Mouse (Mus musculus) lung, adult 2 months (tissue): Measurements from ENCODE around the gene Kdm3a. TPM values are rescaled to one million over a fixed set of nuclear protein-coding genes. Genes with fewer than 3 reads are reported as not detected.

Experiments used
- DNase-seq: peaks from one replicate; pipeline ENCODE4 v3.0.0; 2022
- H3K4me1 ChIP-seq: fragments of 200-500 bp; 2 replicates; pipeline ENCODE4 v1.6.1; 2011; ENCODE audit warnings: low read length; ENCODE audit not compliant: control insufficient read depth, insufficient read depth
- H3K4me3 ChIP-seq: fragments of 200-500 bp; replicated peaks from 2 replicates; pipeline ENCODE3; 2011; ENCODE audit warnings: low read depth, mild to moderate bottlenecking, control low read depth, low read length; ENCODE audit errors: extremely low read depth
- CTCF ChIP-seq: fragments of 200-500 bp; IDR thresholded peaks from 2 replicates; pipeline ENCODE4 v1.5.1; 2011; ENCODE audit warnings: mild to moderate bottlenecking, low read length, control low read depth; ENCODE audit not compliant: insufficient read depth
- POLR2A ChIP-seq: fragments of 200-500 bp; IDR thresholded peaks from 2 replicates; pipeline ENCODE4 v1.6.1; 2011; ENCODE audit warnings: low read depth, mild to moderate bottlenecking, control low read depth, low read length, borderline replicate concordance; ENCODE audit errors: extremely low read depth
- WGBS: fragments of 180-500 bp; shearing (Covaris S2); methylation state at CpG from one replicate; pipeline ENCODE4 v1.1.7; 2018; 5-methylcytosine and 5-hydroxymethylcytosine counted together
- polyA plus RNA-seq: library from polyadenylated mRNA; depleted of rRNA; stranded (reverse); fragments of >200 nt; gene quantifications from 2 replicates; pipeline ENCODE4 v1.2.3, GENCODE M21; 2012; rRNA removed

Gene Kdm3a
- polyA plus RNA-seq, 1 experiment, result 16.5 TPM

DNA sequence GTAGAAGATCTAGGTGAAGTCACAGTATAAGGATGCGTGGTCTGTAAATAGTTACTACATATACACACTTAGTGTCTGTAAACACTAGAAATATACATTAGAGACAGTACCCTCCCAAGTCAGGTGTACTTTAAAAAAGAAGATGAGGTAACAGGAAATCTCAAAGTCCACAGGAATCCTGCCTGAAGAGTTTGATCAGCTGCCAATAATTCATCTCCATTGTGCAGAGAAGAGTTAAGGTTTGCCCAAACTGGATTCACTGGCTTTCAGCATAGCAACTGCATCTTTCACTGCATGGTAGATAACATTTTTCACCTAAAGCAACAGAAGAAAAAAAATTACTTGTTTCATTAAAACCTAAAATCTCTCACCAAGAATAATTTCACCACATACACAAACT is 43.4 kb downstream of the Kdm3a start:
- H3K4me3 ChIP-seq, result no peak overlapping the region
- DNase-seq, result no peak
- 82% methylated on average over 1 of the region's 1 CpGs for WGBS

DNA sequence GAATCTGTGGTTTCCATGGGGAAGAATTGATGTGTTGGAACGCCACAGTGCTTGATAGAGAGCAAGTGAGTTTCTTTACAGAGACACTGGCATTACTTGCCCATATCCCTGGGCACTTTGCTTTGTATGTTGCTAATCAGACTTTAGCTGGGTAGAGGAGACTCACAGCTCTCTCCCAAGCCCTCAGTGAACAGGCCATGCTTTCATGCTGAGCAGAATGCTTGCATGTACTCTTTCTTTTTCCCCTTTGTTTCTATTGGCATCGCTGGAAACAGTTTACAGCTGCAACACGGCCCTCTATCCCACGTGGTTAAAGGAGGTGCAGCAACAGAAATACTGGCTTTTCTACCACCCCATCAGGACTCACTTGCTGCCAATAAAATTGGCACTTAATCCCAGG is 49.6 kb downstream of the Kdm3a start:
- H3K4me1 ChIP-seq, result no peaks in the 10 kb centered on the region
- no peak for DNase-seq
- WGBS, result 74% methylated on average over 4 of the region's 4 CpGs
- TF ChIP-seq POLR2A (no peak), CTCF (no peak)
- no peak overlapping the region for H3K4me3 ChIP-seq

More for the DNA sequence above, 43.4 kb downstream of the Kdm3a start:
- TF ChIP-seq CTCF (no peak), POLR2A (no peak)
- no peaks in the 10 kb centered on the region for H3K4me1 ChIP-seq

DNA sequence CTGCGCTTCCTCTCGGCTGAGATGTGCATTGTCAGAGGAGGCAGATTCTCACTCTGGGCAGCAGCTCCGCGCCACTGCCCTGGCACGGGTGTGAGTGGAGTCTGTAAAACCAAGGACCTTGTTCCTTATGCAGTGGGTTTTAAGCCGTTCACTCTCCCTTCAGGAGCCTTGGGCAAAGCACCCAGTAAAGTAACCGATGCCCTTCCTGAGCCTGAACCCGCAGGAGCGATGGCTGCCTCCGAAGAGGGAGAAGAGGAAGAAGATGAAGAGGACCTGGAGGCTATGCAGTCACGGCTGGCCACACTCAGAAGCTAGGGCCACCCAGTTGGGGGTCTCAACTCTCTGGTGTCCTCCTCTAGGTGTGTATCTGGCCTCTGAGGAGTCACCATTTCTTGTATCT is 53.3 kb downstream of the Kdm3a start:
- DNase-seq, result no peak
- Histone ChIP-seq H3K4me3 (no peak overlapping the region), H3K4me1 (no peaks in the 10 kb centered on the region)
- TF ChIP-seq POLR2A, result no peak
- TF ChIP-seq CTCF, result no peak
- WGBS, result 93% methylated on average over 11 of the region's 11 CpGs

DNA sequence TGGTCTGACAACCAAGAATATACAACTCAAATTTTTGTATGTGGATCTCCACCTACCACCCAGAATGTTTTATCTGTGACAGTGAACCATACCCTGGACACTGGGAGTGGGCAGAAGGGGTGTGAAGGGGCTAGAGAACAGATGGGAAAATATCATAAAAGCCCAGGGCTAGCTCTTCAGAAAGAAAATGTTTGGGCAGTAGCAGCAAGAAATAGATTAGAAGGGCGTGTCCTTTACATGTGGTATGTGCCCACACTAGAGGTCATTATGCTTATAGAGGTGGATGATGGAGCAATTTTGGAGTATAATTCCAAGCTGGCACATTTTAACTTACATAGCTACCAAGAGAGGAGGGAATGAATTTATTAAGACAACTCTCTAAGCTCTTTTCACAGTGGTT is 57.4 kb downstream of the Kdm3a start:
- TF ChIP-seq CTCF, result no peak
- no peak for TF ChIP-seq POLR2A
- Histone ChIP-seq H3K4me3 (no peak overlapping the region), H3K4me1 (no peaks in the 10 kb centered on the region)
- DNase-seq, result no peak
- 89% methylated on average over 1 of the region's 1 CpGs for WGBS

DNA sequence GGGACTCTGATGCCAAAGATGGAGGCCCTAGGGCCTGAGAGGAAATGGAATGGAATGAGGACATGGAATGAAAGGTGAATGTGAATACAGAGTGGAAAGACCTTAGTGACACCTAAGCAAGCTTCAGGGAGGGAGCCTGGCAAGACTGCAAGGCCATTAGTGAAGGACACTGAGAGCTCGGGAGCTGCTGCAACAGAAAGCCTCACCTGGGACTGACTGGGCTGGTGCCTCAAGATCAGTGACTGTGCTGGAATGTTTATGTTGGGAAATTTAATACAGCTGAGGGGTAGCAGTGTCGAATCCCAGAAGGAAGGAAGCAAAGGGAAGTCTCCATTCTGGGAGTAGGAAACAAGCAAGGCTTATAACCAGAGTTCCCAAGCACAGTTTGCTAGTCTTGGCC is 63.8 kb downstream of the Kdm3a start:
- no peak for DNase-seq
- WGBS, result 52% methylated on average over 2 of the region's 2 CpGs
- no peak overlapping the region for H3K4me3 ChIP-seq
- TF ChIP-seq POLR2A (no peak), CTCF (no peak)
- H3K4me1 ChIP-seq, result no peaks in the 10 kb centered on the region; the same call in 1 of the 2 replicates

DNA sequence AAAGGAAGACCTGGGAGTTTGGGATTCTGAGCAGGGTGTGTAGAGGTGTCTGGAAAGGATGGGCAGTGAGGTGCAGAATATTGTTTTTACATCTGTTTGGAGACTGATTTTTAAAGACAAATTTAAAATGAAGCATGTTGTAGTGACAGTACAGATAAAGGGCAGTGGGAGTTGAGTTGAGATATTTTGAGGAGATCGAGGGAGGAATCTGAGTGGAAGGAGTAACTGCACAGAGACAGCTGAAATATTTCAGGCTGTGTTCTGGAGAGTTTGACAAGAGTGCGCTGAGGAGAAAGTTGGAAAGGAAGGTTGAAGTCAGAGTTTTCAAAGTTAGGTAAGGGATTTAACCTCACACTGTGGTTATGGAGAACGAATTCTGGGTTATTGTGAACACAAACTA is 64.2 kb downstream of the Kdm3a start:
- Histone ChIP-seq H3K4me1 (no peaks in the 10 kb centered on the region; the same call in 1 of the 2 replicates), H3K4me3 (no peak overlapping the region)
- no peak for TF ChIP-seq CTCF
- no peak for DNase-seq
- WGBS, result 81% methylated on average over 3 of the region's 3 CpGs

DNA sequence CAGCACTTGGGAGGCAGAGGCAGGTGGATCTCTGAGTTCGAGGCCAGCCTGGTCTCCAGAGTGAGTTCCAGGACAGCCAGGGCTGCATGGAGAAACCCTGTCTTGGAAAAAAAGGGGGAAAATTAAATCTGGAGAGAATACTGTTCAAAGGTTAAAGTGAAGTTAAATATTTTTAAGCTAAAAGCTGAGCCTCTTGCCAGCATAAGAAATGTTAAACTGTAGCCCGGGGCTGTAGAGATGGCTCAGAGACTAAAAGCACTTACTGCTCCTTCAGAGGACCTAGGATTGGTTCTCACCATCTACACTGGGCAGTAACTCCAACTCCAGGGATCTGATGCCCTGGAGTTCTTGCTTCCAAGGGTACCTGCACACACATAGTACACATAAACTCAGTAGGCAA is 76.0 kb downstream of the Kdm3a start:
- DNase-seq, result no peak
- WGBS, result 100% methylated on average over 2 of the region's 2 CpGs

DNA sequence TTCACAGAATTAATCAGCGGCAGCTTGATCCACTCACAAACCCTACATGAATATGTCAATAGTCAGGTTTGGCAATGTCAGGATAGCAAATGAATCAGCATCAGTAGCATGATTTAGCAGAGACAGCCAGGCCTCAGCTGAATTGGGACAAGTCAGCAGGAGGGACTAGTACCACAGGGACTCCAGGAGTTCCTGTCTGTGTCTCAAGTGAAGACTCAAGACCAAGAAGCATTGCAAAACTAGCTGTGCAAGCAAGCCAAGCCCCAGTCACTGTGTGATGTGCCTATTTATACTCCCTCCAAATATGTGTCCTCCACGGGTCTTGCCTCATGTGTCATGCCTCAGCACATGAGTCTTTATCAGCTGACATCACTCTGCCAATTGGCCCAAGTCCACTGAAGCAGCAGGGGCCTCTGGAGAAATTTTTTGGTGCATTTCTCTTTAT is 77.3 kb downstream of the Kdm3a start:
- H3K4me3 ChIP-seq, result no peak overlapping the region
- no peak for DNase-seq
- 61% methylated on average over 2 of the region's 2 CpGs for WGBS
- no peaks in the 10 kb centered on the region for H3K4me1 ChIP-seq
- TF ChIP-seq CTCF (no peak), POLR2A (no peak)

More for the DNA sequence above, 76.0 kb downstream of the Kdm3a start:
- no peak overlapping the region for H3K4me3 ChIP-seq
- TF ChIP-seq POLR2A, result no peak
- TF ChIP-seq CTCF, result no peak
- H3K4me1 ChIP-seq, result no peaks in the 10 kb centered on the region

DNA sequence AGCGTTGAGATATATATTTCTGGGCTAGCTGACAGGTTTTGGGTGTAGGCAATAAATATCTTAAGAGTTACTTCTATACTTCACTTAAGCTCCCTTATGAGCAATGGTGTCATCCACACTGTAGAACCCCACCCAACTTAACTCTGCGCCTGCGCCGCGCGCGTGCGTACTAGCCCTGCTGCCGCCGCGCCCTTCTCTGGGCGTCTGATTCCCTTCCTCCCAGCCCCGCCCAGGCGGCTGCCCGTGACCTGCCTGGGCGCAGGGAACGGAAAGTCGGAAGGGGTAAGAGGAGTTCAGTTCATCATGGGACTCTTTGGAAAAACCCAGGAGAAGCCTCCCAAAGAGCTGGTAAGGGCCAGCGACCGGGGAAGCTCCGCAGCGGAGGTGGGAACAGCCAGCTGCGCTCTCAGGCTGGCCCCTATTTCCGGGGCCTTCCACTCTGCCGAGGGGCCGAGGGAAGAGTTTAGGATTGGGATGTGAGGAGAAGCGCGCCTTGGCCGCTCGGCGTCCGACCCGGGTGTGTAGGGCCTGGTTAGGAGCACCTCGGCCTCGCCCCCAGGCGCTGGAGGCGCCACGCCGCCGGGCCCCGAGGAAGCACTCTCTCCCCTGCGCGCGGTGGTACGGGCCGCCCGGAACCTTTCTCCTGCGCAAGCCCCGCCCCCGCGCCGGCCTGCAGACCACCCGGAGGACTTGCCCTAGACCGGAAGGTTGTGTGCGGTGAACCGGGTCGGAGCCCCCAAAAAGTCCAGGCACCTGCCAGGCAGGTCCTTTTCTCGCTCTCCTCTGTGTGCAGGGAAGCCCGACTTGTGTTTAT is 88.9 kb downstream of the Kdm3a start, which contains the start of gene Chmp3:
Chmp3 (plus strand) TSS at position 112 of the 814 bp plus-strand sequence.
- TF ChIP-seq CTCF (no peak), POLR2A (peak; percentile 80; the same call in 1 of the 2 replicates)
- WGBS, result under 1% methylated on average over 59 of the region's 59 CpGs
- peak; percentile 98 for DNase-seq
- Histone ChIP-seq H3K4me1 (peaks cover 8% of the 10 kb centered on the region), H3K4me3 (peak within 1 kb of the TSS; percentile 97)

Other genes starting within 250 kb of the Kdm3a start
- 17.0 and 26.4 TPM in 2 replicates for gene Rmnd5a, start 192.4 kb downstream of the Kdm3a start, polyA plus RNA-seq
- gene Rnf103, start 139.1 kb downstream of the Kdm3a start, polyA plus RNA-seq, result 14.7 and 21.4 TPM in 2 replicates
- gene Chmp3, start 89.2 kb downstream of the Kdm3a start, polyA plus RNA-seq, result 32.8 and 53.9 TPM in 2 replicates
- 5.3 and 6.7 TPM in 2 replicates for gene Reep1, start 74.6 kb upstream of the Kdm3a start, polyA plus RNA-seq
- 3.5 and 6.2 TPM in 2 replicates for gene Mrpl35, start 194.0 kb upstream of the Kdm3a start, polyA plus RNA-seq
- 26.4 and 33.5 TPM in 2 replicates for gene Immt, start 198.3 kb upstream of the Kdm3a start, polyA plus RNA-seq